Mouse (Mus musculus): ENCODE measurements around the gene Ctnnbip1.

The Ctnnbip1 gene

DNA sequence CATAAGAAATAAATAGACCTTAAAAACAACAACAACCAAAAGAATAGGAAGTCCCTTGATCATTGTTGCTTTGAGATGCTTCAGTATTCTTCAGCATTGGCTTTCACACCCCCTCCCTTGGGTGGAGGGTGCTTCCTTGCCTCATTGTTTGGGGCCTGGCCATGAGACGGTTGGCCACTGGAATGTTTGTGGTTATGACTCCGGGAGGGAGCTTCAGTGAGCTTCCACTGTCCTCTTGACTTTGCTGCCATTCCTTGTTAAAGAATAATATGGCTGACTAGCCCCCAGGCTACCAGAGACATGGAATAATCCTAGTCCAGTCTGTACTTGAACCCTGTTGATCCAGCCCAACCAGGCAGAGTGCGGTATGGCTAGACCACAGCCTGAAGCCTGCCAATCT lies 11.1 kb upstream of the Ctnnbip1 start:
- CTCF ChIA-PET: interaction anchor here in 1 of 4 experiments (0.6 kb wide), 3 partner anchors 56 to 542 kb away, joined by 3 to 5 read pairs (median 3); no protein-coding TSS in a partner anchor

GRCm38 (mm10) chr4:149511221-149511646 lies 6.8 kb upstream of the Ctnnbip1 start:
- CTCF ChIA-PET: interaction anchor here in 1 of 4 experiments (1.9 kb wide), 1 partner anchor 32 kb away, joined by 9 read pairs; no protein-coding TSS in a partner anchor
- POLR2A ChIA-PET: interaction anchor here in 3 of 4 experiments (0.6 to 1.3 kb wide), 4 partner anchors 10 to 109 kb away, joined by 3 to 4 read pairs (median 4); no protein-coding TSS in a partner anchor

More for the DNA sequence above, 11.1 kb upstream of the Ctnnbip1 start:
- POLR2A ChIA-PET: interaction anchor here in 2 of 4 experiments (0.6 to 1.5 kb wide), 6 partner anchors 9 to 141 kb away, joined by 3 to 6 read pairs (median 4); partner anchors contain the start of gene Tmem274 (in 1 of the 2)

DNA sequence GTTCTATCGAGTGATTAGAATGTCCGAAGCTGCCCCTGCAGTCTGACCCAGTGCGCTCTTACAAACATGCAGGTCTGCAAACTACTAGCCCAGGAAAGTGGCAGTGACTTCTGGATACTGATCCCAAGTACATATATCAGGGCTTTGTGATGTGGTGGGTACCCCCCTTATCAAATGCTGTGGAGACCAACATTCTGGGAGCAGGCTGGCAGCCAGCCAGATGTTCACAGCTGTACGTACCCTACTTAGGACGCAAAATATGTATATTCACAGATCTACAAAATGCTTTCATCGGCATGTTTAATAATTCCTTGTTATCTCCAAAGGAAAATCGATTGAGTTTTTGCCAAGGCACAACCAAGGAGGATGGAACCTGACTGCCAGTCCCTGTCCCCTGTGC lies 6.0 kb upstream of the Ctnnbip1 start:
- POLR2A ChIA-PET: interaction anchor here in 1 of 4 experiments (1.3 kb wide), 1 partner anchor 23 kb away, joined by 3 read pairs; no protein-coding TSS in a partner anchor
- CTCF ChIA-PET: interaction anchor here in 1 of 4 experiments (1.9 kb wide), 1 partner anchor 31 kb away, joined by 9 read pairs; no protein-coding TSS in a partner anchor

GRCm38 (mm10) chr4:149515706-149516105 lies 2.3 kb upstream of the Ctnnbip1 start:
- ChIA-PET CTCF (interaction anchor here in 1 of 4 experiments (1.3 kb wide), 1 partner anchor 62 kb away, joined by 3 read pairs; no protein-coding TSS in a partner anchor), POLR2A (interaction anchor here in 3 of 4 experiments (0.6 to 1.3 kb wide), 11 partner anchors 8 to 736 kb away, joined by 3 to 4 read pairs (median 3); no protein-coding TSS in a partner anchor)

DNA sequence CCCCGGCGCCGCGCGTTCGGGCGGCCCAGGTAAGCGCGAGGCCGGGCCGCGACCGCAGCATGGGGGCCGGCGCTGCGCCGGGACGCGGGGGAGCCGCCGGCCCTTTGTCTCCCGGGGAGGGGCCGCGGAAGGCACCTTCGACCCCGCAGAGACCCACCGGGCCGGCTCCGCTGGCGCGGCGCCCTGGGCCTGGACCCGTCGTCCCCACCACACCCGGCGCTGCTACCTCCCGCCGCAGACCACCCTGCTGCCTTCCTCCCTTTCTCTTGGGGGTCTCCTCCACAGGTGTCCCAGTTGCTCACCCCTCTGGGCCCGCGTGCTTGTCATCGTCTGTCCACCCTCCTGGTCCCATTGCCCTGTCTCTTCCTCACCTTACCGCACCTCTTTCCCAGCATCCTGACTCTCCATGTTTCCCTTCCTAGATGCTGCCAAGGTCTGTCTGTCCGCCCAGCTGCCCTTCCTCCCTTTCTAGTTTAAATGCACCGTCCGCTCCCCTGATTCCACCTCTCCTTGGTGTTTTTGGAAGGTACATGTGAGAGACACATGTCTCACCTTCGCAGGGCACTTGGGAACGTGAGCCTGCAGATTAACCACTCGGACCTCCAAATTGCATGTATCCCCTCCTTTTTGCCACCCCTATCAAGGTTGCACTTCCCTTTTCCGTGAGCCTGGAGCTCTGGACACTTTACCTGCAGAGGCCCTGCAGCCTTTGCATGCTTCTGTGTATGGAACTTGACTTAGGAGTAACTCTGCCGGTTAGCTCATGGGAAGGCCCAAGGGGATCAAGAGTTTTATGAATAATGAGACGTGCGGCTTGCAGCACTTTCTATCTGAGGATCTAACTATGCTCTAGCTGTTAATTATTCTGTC lies 550 bp downstream of the Ctnnbip1 start:
- CTCF ChIA-PET: no interaction called here
- POLR2A ChIA-PET: interaction anchor here in 2 of 4 experiments (0.9 to 1.4 kb wide), 2 partner anchors 9 to 14 kb away, joined by 4 to 5 read pairs; no protein-coding TSS in a partner anchor

DNA sequence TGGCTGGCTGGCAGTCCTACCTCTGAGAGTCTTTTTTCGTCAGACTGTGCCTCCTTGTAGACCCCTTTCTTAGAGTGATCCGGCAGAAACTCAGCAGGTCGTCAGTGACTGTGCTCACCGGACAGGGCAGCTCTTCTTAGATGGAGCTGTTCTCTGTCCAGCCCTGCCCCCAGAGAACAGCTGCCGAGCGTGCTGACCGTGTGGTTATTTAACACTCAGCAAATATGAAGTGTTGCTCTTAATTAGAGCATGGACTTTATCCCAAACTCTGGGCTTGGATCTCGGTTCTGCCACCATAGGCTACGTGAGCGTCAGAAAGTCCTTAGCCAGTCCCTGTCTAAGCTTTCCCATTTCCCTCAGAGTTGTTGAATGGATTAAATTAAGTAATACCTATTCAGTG lies 3.2 kb downstream of the Ctnnbip1 start:
- POLR2A ChIA-PET: interaction anchor here in 2 of 4 experiments (0.6 to 1.0 kb wide), 4 partner anchors 11 to 348 kb away, joined by 3 to 4 read pairs (median 3); no protein-coding TSS in a partner anchor
- CTCF ChIA-PET: interaction anchor here in 1 of 4 experiments (1.3 kb wide), 1 partner anchor 70 kb away, joined by 3 read pairs; no protein-coding TSS in a partner anchor

- ChIA-PET CTCF (interaction anchor here in 2 of 4 experiments (0.6 to 1.7 kb wide), 3 partner anchors 71 to 380 kb away, joined by 3 read pairs; no protein-coding TSS in a partner anchor), POLR2A (interaction anchor here in 2 of 4 experiments (0.7 to 1.8 kb wide), 4 partner anchors 12 to 78 kb away, joined by 4 to 7 read pairs (median 4); no protein-coding TSS in a partner anchor)
Observed at GRCm38 (mm10) chr4:149523961-149524360, 5.9 kb downstream of the Ctnnbip1 start.

- CTCF ChIA-PET: no interaction called here
- POLR2A ChIA-PET: no interaction called here
Observed at GRCm38 (mm10) chr4:149525170-149525569, 7.1 kb downstream of the Ctnnbip1 start.

GRCm38 (mm10) chr4:149525811-149526210 lies 7.8 kb downstream of the Ctnnbip1 start:
- CTCF ChIA-PET: interaction anchor here in 1 of 4 experiments (1.2 kb wide), 1 partner anchor 17 kb away, joined by 6 read pairs; no protein-coding TSS in a partner anchor
- POLR2A ChIA-PET: interaction anchor here in 3 of 4 experiments (0.7 to 1.2 kb wide), 6 partner anchors 10 to 292 kb away, joined by 3 to 6 read pairs (median 4); no protein-coding TSS in a partner anchor

GRCm38 (mm10) chr4:149526330-149526729 lies 8.3 kb downstream of the Ctnnbip1 start:
- CTCF ChIA-PET: interaction anchor here in 1 of 4 experiments (1.2 kb wide), 1 partner anchor 17 kb away, joined by 6 read pairs; no protein-coding TSS in a partner anchor

DNA sequence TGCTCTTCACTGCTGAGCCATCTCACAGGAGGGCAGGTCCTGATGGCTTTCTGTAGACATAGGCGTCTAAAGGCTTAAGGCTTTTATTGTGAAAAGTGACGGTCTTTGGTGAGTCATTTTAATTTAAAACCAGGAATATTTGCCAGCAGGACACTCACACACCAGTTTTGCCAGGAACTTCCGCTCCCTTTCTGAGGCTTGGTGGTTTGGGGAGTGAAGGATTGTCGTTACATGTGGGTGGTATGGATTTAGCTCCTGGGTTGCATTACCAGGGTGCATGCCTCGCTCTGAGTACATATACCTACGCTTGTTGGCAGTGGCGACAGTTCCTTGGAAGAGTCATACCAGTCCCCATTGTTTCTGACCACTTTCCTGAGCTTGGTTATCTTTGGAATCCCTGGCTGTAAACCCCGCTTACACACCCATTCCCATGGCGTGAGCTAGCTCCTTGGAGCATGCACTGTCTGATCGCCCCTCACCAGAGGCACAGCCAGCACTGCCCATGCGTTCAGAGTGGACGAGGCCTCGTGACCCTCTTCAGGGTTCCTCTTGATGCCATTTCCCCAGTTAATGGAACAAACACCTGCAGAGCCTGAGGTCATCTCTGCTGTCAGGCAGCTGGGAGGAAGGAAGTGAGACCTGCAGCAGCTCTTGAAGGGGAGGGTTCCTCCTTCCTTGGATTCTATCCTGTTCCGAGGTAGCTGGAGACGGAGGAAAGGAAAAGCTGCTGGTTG lies 9.8 kb downstream of the Ctnnbip1 start:
- ChIA-PET CTCF (interaction anchor here in 2 of 4 experiments (1.0 to 3.2 kb wide), 4 partner anchors 15 to 65 kb away, joined by 3 to 13 read pairs (median 4); no protein-coding TSS in a partner anchor), POLR2A (interaction anchor here in 2 of 4 experiments (0.6 to 1.2 kb wide), 6 partner anchors 9 to 822 kb away, joined by 3 to 6 read pairs (median 4); no protein-coding TSS in a partner anchor)

More at GRCm38 (mm10) chr4:149526330-149526729, 8.3 kb downstream of the Ctnnbip1 start:
- POLR2A ChIA-PET: interaction anchor here (0.5 to 1.2 kb wide), 9 partner anchors 9 to 814 kb away, joined by 3 to 6 read pairs (median 4); no protein-coding TSS in a partner anchor

DNA sequence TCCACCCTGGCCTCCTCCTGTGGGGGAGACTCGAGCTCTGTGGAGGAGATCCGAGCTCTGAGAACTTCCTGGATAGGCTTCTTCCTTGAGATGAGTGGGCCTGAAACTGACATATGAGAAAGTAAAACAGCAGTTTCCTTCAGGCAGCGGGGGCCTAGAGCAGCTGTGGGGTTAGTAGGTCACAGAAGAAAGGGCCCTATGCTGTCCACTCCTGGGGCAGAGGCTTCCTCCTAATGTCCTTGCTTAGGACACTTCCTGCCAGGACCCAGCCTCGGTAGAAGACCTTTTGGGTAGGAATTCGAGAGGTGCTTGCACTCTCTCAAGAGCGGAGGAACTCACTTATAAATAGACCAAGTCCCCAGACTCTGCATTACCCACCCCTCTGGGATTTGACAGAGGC lies 11.7 kb downstream of the Ctnnbip1 start:
- CTCF ChIA-PET: interaction anchor here in 3 of 4 experiments (0.7 to 3.2 kb wide), 4 partner anchors 13 to 548 kb away, joined by 3 to 13 read pairs (median 4); no protein-coding TSS in a partner anchor
- POLR2A ChIA-PET: interaction anchor here in 2 of 4 experiments (0.7 to 1.0 kb wide), 3 partner anchors 9 to 383 kb away, joined by 3 to 4 read pairs (median 3); no protein-coding TSS in a partner anchor

DNA sequence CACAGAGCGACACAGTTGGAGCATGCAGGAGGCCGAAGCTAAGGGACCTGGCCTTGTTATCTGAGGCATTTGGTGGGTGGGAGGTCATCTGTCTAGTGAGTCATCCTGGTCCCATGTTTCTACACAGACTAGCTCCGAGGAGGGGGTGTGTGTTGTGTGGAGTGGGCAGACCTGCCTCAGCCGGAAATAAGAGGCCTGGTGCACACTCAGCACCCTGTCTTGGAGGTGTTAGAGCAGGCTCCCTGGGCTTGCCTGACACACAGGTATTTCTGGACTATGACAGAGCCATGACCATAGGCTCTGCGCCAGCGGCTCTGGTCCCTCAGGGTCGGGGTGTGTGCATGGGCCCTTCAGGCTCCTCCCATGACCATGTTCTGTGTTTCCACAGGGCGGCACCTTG lies 21.4 kb downstream of the Ctnnbip1 start:
- ChIA-PET CTCF (interaction anchor here in 3 of 4 experiments (0.5 to 2.1 kb wide), 3 partner anchors 9 to 173 kb away, joined by 3 to 6 read pairs (median 5); partner anchors contain the start of gene Rbp7 (in 1 of the 3)), POLR2A (interaction anchor here in 2 of 4 experiments (0.7 to 1.4 kb wide), 3 partner anchors 11 to 67 kb away, joined by 3 to 4 read pairs (median 4); no protein-coding TSS in a partner anchor)

GRCm38 (mm10) chr4:149541935-149542334 lies 23.9 kb downstream of the Ctnnbip1 start:
- POLR2A ChIA-PET: interaction anchor here in 1 of 4 experiments (0.6 kb wide), 1 partner anchor 61 kb away, joined by 4 read pairs; no protein-coding TSS in a partner anchor

GRCm38 (mm10) chr4:149542431-149542830 lies 24.4 kb downstream of the Ctnnbip1 start:
- POLR2A ChIA-PET: interaction anchor here in 2 of 4 experiments (0.5 to 1.3 kb wide), 5 partner anchors 13 to 916 kb away, joined by 3 to 4 read pairs (median 4); no protein-coding TSS in a partner anchor

More at GRCm38 (mm10) chr4:149541935-149542334, 23.9 kb downstream of the Ctnnbip1 start:
- CTCF ChIA-PET: interaction anchor here in 2 of 4 experiments (0.6 to 2.3 kb wide), 5 partner anchors 13 to 88 kb away, joined by 3 to 13 read pairs (median 3); no protein-coding TSS in a partner anchor

GRCm38 (mm10) chr4:149542927-149543553 lies 25.0 kb downstream of the Ctnnbip1 start:
- POLR2A ChIA-PET: interaction anchor here in 2 of 4 experiments (0.5 to 1.3 kb wide), 4 partner anchors 12 to 915 kb away, joined by 3 to 4 read pairs (median 4); no protein-coding TSS in a partner anchor
- CTCF ChIA-PET: interaction anchor here (0.5 to 2.3 kb wide), 51 partner anchors 9 to 1435 kb away, joined by 3 to 13 read pairs (median 4); partner anchors contain the start of genes Kif1b (in 2 of the 4) and Rbp7 (in 1 of the 4)

More at GRCm38 (mm10) chr4:149542431-149542830, 24.4 kb downstream of the Ctnnbip1 start:
- CTCF ChIA-PET: interaction anchor here (0.5 to 2.3 kb wide), 37 partner anchors 9 to 1436 kb away, joined by 3 to 13 read pairs (median 4); partner anchors contain the start of genes Kif1b (in 2 of the 4) and Rbp7 (in 1 of the 4)
